Mouse (Mus musculus) erythroid progenitor cell, adult 5-6 weeks (primary cell): ENCODE measurements around the gene Ric1. TPM values are rescaled to one million over a fixed set of nuclear protein-coding genes. Genes with fewer than 3 reads are reported as not detected.
A peak's percentile ranks its signal among the peaks of the same experiment; 100 is the strongest.

Experiments used
- ATAC-seq: replicated peaks from 2 replicates; pipeline ENCODE4 v1.8.0; 2016; ENCODE audit warnings: moderate number of reproducible peaks, mild to moderate bottlenecking, moderate TSS enrichment, inconsistent platforms; ENCODE audit not compliant: poor library complexity, low FRiP score, severe bottlenecking
- total RNA-seq, 2 experiments: library from RNA; stranded (forward) in 1 of 2; stranded (reverse) in 1 of 2; fragments of 150-400 nt in 1 of 2; fragments of 186-747, 209-891 nt in 1 of 2; gene quantifications; 2 replicates each; pipeline versions ENCODE4 v1.2.3 to v1.2.4; 2015 to 2017; ENCODE audit warnings: low replicate concordance in 2 of 2

Ric1 gene
- total RNA-seq (2015; ENCODE audit: low replicate concordance): 4.3 and 5.9 TPM in 2 replicates
- 1.9 and 2.3 TPM in 2 replicates for total RNA-seq (2017; ENCODE audit: low replicate concordance)

DNA sequence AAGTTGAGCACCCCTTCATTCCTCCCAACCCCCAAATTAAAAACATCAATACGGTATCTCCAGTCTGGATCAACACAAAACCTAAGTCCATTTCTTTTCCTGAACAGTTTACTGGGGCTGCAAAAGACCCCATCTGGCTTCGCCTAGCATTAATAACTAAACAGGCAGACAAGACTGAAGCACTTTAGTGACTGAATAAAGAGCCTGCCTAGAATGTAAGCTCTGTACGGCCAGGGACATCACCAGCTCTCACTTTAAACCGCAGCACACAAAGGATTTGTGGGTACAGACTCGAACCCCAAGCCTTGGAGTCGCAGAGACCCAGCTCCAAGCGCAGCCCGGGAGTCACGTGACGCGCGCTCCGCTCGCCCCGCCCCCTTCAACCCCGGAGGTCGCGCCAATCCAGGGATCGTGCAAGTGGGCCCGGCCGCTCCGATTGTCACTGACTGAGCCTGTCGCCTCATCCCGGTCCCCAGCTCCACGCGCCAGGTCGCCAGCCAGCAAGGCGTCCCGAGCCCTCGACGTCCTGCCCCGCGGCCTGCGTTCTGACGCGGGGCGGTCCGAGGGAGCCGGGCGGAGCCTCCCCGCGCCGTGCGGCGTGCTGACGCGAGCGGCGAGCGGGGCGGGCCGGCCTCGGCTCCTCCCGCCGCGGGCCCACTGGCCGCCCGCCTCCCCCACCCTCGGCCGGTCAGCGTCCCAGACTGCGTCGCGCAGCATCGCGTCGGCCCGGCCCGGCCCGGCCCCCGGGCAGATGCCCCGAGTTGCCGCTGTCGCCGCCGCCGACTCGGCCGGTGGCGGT lies at the start of gene Ric1:
Gene Ric1, plus strand, starts transcription at position 646 of the 799 bp plus-strand sequence.
- peak; percentile 97 for ATAC-seq

DNA sequence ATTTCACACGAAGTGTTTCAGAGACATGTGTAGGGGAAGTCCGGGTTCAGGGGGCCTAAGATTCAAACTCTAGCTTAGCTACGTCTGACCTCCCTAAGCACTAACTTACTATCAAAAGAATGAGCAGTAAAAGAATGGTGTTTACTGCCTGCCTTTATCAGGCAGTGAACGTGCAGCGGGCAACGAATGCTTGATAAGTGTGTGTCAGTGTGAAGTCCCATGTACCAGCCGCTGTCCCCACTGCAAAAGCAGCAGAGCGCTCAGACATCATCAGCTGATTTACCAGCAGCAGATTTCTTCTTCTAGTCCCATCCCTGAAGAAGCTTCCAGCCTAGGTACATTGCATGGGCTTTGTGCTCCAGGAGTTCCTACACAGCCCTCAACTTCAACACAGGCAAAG lies 49.7 kb upstream of the Ric1 start:
- ATAC-seq: no peak

DNA sequence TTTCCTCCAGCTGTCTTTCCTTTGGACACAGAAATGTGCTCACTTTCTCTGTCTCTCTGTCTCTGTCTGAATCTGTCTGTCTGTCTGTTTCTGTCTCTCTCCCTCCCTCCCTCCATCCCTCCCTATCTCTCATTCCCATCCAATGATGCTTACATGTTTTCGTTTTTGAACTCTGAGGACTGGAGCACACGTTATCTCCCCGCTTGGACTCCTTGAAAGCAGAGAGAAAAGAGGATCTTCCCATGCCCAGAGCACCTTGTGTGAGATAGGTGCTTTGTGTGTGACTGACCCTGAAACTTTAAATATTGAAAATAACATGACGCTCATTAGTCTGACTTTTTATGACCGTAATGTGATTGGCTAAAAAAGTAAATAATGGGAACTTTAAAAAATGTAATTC lies 49.1 kb upstream of the Ric1 start:
- no peak for ATAC-seq

DNA sequence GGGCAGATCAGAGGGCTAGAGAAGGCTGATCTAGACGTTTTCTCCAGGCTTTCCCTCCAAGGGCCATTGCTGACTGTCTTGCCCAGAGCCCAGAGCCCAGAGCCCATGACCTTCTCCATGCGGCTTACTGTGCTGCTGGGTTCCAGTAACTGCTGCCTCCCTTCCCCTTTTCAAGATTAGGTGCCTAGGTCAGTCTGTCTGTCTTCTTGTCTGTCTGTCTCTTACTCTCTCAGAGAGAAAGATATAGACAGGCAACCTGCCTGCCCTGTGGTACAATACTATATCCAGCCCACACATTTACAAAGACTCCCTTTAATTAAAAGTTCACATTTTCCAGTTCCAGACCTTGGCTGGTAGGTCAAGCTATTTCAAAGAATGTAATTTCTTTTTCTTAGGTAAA lies 47.3 kb upstream of the Ric1 start:
- ATAC-seq: no peak

DNA sequence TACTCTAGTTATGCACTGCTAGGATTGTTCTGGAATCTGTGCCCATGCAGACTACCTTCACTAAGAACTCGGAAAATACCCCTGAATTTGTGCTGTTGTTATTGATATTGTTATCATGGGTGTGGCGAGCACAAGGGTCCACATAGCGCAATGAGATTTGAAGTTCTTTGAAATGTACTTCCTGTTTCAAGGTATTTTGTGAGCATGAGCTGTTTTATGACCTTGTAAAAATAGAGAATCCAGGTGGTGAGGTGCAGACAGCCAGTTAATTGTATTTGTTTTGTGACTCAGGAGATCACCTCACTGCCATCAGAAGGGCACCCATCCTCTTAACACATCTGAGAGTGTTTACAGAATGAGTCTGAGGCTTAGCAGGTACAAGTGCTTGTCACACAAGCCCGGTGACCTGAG lies 46.9 kb upstream of the Ric1 start:
- no peak for ATAC-seq

DNA sequence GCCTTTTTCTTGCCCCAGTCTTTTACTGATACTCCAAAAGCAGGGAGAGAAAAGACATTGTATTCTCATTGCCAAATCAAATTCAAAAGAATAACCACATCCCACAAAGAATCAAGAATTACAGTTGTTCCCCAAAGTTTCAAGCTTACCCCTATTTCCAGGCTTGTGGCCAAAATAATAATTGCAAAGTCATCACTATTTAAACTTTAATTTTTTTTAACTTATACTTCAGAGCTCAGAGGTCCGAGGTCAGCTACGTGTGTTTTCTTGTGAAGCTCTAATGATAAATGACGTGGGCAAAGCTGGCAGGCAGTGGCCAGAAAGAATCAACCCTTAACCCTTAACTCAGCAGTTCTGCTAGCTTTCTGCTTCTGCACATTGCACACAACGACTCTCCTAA lies 43.5 kb upstream of the Ric1 start:
- ATAC-seq: no peak

DNA sequence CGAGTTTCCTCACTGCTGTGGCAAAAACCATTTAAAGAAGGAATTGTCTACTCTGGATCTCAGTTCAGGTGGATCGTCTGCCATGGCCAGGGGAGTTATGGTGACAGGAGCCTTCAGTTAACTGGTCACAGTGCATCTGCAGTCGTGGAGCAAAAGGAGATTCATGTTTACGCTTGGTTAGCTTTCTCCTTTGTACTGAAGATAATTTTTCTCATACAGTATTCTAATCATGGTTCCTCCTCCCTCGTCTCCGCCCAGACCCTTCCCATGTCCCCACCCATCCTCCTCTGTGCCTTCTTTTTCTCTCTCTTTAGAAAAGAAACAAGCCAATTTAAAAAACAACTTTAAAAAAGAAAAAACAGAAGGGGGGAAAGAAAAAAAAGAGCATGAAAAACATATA lies 40.5 kb upstream of the Ric1 start:
- ATAC-seq: no peak

DNA sequence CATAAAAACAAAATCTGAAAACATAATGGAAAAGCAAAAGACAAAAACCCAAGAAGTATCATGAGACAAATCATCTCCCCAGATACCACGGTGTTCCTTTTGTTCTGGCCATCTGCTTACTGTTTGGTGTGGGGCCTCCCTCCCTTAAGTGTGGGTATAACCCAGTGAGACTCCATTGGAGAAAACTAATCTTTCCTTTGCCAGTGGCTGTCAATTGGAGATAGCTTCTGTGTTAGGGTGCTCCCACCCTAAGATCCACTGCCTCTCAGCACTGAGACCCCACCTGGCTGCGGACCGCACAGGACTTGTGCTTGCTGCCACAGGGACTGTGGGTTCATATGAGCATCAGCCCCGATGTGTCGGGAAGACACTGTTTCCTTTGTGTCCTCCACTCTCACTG lies 39.9 kb upstream of the Ric1 start:
- no peak for ATAC-seq

DNA sequence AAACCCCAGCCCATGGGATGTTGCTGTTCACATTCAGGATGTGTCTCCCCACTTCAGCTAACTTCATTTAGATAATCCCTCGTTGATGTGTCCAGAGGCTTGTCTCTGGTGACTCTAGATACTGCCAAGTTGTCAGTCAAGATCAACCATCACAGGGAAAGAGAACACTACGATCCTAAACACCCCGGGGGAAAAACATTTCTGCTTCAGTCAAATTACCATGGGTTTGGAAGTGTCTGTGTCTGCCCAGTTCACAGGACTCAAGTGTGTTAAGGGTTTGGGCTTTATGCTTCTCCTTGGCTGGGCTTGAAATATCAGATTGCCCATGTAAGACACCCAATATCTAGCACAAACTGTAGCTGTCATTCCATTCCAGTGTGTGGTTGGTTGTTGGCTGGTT lies 39.4 kb upstream of the Ric1 start:
- ATAC-seq: no peak

DNA sequence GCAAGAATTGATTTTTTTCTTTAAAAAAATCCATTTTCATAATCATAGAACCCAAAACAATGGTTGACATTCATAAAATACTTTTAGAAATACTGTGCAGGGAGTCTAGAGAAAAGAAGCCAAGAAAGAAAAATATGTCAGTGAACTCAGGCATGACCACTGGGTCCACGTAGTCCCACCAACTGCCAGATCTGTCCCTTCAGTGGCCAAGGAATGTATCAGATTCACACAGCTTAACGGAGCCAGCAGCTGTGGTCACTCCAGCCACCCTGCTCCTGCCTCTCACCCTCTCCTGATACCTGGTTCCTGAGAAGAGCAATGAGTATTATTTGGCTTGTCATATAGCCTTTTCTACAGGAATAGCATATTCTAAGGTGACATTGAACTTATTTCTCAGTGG lies 38.7 kb upstream of the Ric1 start:
- ATAC-seq: no peak

DNA sequence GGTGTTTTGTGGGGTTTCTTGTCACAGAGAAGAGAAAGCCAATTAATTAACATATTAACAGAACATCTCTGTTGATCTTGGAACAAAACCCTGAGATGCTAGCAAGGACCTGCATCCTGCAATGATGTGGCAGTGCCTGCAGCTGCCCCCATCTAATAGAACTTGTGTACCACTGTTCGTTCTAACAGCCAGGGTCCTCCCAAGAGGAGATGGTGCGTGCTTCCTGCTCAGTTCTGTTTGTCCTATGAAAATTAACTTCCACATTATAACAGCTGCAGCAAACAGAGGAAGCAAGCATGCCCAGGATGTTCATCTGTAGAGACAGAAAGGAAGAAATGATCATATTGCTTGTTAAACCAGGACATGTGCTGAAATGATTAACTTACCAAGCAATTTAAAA lies 37.5 kb upstream of the Ric1 start:
- no peak for ATAC-seq

DNA sequence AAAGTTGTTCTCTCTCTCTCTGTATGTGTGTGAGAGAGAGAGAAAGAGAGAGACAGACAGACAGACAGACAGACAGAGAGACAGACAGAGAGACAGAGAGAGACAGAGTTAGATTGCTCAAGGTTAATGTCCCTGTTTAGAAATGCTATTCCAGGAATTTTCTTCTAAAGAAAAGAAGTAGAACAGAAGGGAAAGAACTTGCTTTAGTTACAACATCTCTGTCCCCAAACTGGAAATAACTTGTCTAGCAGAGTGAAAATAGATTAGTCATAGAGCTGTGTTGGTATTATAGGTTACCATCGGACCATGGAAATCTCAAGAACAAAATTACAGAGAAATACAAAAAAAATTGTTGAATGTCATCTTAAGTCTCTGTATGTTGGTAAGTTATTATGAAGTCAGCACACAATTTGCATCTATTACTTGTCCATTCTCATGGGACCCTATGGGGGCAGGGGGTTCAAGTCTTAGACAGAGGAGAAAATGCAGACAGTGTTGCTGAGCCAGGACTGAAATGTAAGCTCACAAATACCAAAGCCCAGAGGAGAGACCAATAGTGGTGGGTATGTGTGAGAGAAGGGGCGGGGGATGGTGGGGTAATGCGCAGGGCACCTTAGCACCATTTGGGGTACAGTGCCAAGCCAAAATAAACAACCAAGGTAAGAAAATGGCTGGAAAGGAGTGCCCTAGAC lies 36.7 kb upstream of the Ric1 start:
- ATAC-seq: no peak

DNA sequence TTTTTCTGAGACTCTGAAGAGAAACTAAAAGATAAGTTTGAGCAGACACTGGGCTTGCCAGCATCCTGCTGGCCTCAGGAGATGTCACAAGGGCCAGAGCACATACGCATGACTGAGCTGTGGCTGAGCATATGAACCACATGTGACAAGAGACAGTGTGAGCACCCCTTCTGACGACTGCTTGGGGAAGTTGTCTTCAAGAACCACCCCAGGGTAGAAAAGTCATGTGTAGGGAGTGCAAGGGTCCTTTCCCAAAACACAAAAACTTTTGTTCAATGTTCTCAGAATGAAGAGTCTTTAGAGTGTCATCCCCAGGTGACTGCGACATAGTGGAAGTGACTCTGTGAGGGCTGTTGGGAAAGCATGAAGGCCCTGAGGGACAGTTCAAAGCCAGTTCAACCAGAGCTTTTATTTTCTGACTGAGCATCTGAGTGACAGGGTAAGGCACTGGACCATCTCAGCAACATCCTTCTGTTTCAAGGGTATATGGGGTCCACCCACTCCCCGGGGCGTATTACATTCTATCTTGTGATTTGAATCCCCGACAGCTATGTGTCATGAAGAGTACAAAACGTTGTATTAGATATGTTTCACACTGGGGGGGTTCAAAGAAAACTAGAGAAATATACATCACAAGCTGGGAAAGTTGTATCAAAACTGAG lies 35.4 kb upstream of the Ric1 start:
- ATAC-seq: no peak

DNA sequence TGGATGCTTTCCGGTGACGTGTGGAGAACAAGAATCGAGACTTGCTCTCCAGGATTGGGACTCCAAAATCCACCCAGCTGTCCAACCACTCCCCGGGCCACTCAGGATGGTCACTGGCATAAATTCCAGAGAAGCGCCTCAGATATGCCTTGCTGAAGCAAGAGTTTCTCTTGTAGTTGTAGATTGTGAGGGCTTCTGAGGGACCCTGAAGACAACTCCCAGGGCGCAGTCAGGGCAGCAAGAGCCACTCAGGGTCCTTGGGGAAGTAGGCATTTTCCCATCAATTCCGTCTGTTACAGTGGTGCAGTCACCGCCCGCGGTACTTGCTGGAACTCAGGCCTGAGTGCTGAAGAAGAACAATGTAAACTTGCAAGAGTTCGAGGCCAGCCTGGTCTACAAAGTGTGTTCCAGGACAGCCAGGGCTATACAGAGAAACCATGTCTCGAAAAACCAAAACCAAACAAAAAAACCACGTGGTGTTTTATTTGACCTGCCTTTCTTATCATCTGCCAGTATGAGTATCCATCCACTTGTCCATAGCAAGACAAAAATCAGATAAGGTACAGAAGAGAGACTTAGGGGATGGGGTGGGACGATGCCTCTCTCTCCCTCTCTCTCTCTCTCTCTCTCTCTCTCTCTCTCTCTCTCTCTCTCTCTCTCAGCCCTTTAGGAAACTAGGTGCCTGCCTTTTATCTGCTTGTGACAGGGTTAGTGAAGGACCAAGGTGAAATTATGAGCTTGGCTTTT lies 34.6 kb upstream of the Ric1 start:
- ATAC-seq: no peak

DNA sequence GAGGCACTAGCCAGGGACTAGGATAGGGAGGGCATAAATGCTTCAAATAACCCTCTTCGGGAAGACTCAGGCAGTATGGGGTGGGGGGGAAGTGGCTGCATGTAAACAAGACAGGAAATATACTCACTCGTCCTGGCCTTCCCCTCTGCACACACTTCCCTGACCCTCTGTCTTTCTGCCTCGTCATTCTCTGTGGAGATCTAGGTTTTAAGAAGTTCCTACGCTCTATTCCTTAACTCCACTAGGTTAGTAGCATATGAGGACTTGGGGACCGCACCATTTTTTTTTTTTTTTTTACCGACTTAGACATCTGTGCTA lies 34.0 kb upstream of the Ric1 start:
- no peak for ATAC-seq

DNA sequence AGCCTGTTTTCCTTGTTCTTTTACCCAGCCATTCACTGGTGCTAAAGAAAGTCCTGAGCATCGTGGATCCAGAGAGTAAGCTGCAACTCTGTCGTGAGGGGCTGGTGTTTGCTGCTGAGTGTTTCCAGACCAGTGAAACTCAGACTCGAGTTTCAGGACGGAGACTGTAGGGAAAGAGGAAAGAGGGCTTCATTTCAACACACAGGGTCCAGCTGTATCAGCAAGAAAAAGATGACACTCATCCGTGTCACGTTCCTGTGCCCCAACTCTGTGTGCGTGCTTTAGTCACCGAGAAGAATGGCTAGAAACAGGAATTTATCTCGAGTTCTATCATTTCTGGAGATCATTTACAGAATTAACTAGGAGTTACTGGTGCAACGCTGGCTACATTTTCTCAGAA lies 33.7 kb upstream of the Ric1 start:
- no peak for ATAC-seq

DNA sequence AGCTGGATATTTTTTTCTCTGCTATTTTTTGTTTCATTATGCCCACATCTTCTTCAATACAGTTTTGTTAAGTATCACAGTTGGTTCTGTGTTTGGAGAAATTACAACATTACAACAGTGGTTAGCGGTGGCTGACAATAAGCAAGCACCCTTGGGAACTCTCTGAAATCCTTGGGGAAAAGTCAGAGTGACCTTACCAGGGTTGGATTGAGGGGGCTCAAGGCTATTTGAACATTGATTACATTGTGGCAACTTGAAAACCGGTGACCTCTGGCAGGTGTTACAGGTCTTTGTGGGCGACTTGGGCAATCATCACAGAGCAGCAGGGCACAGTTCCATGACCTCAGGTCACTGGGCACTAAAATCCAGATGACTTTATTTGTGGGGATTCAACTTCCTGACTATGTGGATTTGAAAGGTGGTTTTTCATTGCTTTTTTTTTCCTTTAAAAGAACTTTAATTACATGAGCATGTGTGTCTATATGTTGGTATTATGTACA lies 32.2 kb upstream of the Ric1 start:
- no peak for ATAC-seq

DNA sequence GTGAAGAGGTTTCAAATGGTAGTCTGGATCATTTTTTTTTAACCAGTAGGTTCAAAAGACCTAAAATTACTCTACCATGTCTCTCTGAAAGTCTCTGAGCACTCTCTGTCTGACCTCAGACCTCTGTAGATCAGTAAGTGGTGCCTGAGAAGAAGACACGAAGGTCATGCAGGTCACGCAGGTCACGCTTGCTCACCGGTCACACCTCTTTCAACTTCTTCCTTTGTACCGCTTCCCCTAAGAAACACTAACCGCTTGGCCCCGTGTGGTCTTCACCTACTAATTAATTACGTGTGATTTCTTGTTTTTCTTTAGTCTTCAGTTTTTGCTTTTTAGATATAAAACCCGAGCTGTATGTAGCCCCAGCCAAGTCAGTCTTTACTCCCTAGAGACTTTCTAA lies 30.6 kb upstream of the Ric1 start:
- ATAC-seq: no peak

DNA sequence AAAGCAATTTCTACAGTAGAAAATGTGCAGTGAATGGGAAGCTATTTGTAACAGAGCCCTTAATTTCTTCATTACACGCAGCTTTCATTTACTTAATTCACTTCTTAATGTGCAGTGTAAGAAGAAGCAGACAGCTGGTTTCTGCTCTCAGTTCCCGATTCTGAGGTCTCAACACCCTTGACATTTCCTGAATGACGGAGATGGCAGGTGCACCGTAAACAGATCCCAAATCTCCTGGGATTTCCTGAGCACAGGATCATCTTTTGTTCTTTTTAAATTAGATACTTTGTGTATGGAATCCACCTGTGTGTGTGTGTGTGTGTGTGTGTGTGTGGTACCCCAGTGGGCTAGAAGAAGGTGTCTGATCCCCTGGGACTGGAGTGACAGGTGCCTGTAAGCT lies 27.6 kb upstream of the Ric1 start:
- no peak for ATAC-seq

DNA sequence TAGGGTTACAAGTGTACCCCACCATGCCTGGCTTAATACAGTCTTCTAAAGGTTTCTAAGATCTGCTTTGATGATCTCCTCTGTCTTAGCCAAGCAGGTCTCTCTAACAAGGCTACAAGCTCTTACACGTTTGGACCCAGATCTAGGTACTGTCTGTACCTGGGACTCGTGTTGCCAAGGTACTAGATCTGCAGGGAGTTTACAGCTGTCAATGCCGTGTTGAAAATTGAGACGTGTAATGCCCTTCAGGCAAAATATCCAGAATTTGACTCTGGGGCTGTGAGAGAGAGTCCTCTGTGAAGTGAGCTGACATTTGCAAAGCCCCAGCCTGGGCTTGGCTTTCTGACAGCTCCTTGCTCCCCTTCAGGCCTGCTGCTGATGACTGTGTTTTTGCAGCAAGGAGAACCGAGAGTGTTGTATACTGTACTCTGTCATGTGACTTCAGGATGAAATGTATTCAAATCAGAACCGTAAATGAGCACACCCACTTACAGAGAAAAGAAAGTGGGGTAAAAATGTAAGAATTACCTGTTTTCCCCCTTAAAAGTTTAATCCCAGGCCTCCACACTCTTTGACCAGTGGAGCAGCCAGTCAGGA lies 26.0 kb upstream of the Ric1 start:
- no peak for ATAC-seq
